Mouse (Mus musculus): ENCODE results near the gene A630076J17Rik. TPM values are rescaled to one million over a fixed set of nuclear protein-coding genes. Genes with fewer than 3 reads are reported as not detected.

A630076J17Rik gene
- total and polyA plus RNA-seq, 2 experiments from 2014 or later = not detected

GRCm38 (mm10) chr3:107229221-107229620 is 1.2 kb upstream of the A630076J17Rik start:
- TF ChIP-seq CTCF (IDR thresholded peaks at IDR 0.05; ENCODE audit: low read depth) = no peak
- Histone ChIP-seq H3K4me2 (ENCODE audit: low read depth) (no peak overlapping the region), H3K4me3 (ENCODE audit: low read depth, low read length) (no peak overlapping the region), H3K4me1 (ENCODE audit: insufficient read depth) (no peaks in the 10 kb centered on the region), H3K27ac (ENCODE audit: low read depth, low read length) (no peak overlapping the region), H3K9me3 (ENCODE audit: low read length) (no peaks in the 10 kb centered on the region), H3K27me3 (ENCODE audit: insufficient read depth, low read length) (no peaks in the 10 kb centered on the region), H3K9ac (no peak overlapping the region), H3K36me3 (ENCODE audit: insufficient read depth) (no peaks in the 10 kb centered on the region)
- WGBS = 85% methylated on average over 5 of the region's 5 CpGs
- DNase-seq (no peak), ATAC-seq (no peak)

- ATAC-seq (no peak), DNase-seq (no peak)
- H3K4me3 ChIP-seq (ENCODE audit: low read depth, low read length) = no peak overlapping the region
- H3K4me2 ChIP-seq (ENCODE audit: low read depth) = no peak overlapping the region
- no peak overlapping the region for H3K9ac ChIP-seq
- H3K9me3 ChIP-seq (ENCODE audit: low read length) = no peaks in the 10 kb centered on the region
- H3K36me3 ChIP-seq (ENCODE audit: insufficient read depth) = no peaks in the 10 kb centered on the region
- no peaks in the 10 kb centered on the region for H3K4me1 ChIP-seq (ENCODE audit: insufficient read depth)
- 75% methylated on average over 5 of the region's 5 CpGs for WGBS
- H3K27me3 ChIP-seq (ENCODE audit: insufficient read depth, low read length) = no peaks in the 10 kb centered on the region
- H3K27ac ChIP-seq (ENCODE audit: low read depth, low read length) = no peak overlapping the region
- no peak for TF ChIP-seq CTCF (IDR thresholded peaks at IDR 0.05; ENCODE audit: low read depth)
Observed at GRCm38 (mm10) chr3:107229822-107230221, 592 bp upstream of the A630076J17Rik start.

GRCm38 (mm10) chr3:107231202-107231601 is 788 bp downstream of the A630076J17Rik start:
- 67% methylated on average over 4 of the region's 4 CpGs for WGBS
- Histone ChIP-seq H3K4me3 (ENCODE audit: low read depth, low read length) (no peak overlapping the region), H3K9ac (no peak overlapping the region), H3K27me3 (ENCODE audit: insufficient read depth, low read length) (no peaks in the 10 kb centered on the region), H3K9me3 (ENCODE audit: low read length) (no peaks in the 10 kb centered on the region), H3K4me2 (ENCODE audit: low read depth) (no peak overlapping the region), H3K27ac (ENCODE audit: low read depth, low read length) (no peak overlapping the region), H3K36me3 (ENCODE audit: insufficient read depth) (no peaks in the 10 kb centered on the region), H3K4me1 (ENCODE audit: insufficient read depth) (no peaks in the 10 kb centered on the region)
- DNase-seq (no peak), ATAC-seq (no peak)
- TF ChIP-seq CTCF (IDR thresholded peaks at IDR 0.05; ENCODE audit: low read depth) = no peak

GRCm38 (mm10) chr3:107233351-107233813 is 3.0 kb downstream of the A630076J17Rik start:
- H3K4me3 ChIP-seq (ENCODE audit: low read depth, low read length) = no peak overlapping the region
- no peaks in the 10 kb centered on the region for H3K9me3 ChIP-seq (ENCODE audit: low read length)
- DNase-seq (peak; percentile 97), ATAC-seq (peak; percentile 90)
- no peaks in the 10 kb centered on the region for H3K4me1 ChIP-seq (ENCODE audit: insufficient read depth)
- H3K27ac ChIP-seq (ENCODE audit: low read depth, low read length) = no peak overlapping the region
- no peaks in the 10 kb centered on the region for H3K36me3 ChIP-seq (ENCODE audit: insufficient read depth)
- H3K4me2 ChIP-seq (ENCODE audit: low read depth) = peak overlapping the region; percentile 35
- peak overlapping the region; percentile 25; the same call in 1 of the 2 replicates for H3K9ac ChIP-seq
- WGBS = 6% methylated on average over 11 of the region's 11 CpGs
- H3K27me3 ChIP-seq (ENCODE audit: insufficient read depth, low read length) = no peaks in the 10 kb centered on the region
- peak; percentile 98 for TF ChIP-seq CTCF (IDR thresholded peaks at IDR 0.05; ENCODE audit: low read depth)

GRCm38 (mm10) chr3:107233945-107234344 is 3.5 kb downstream of the A630076J17Rik start:
- no peak for ATAC-seq
- TF ChIP-seq CTCF (IDR thresholded peaks at IDR 0.05; ENCODE audit: low read depth) = no peak
- 22% methylated on average over 2 of the region's 2 CpGs for WGBS
- no peaks in the 10 kb centered on the region for H3K9me3 ChIP-seq (ENCODE audit: low read length)
- DNase-seq = no peak
- no peaks in the 10 kb centered on the region for H3K4me1 ChIP-seq (ENCODE audit: insufficient read depth)
- no peak overlapping the region for H3K4me3 ChIP-seq (ENCODE audit: low read depth, low read length)
- H3K27ac ChIP-seq (ENCODE audit: low read depth, low read length) = no peak overlapping the region
- no peak overlapping the region for H3K4me2 ChIP-seq (ENCODE audit: low read depth)
- H3K9ac ChIP-seq = no peak overlapping the region
- no peaks in the 10 kb centered on the region for H3K27me3 ChIP-seq (ENCODE audit: insufficient read depth, low read length)
- no peaks in the 10 kb centered on the region for H3K36me3 ChIP-seq (ENCODE audit: insufficient read depth)

- 59% methylated on average over 2 of the region's 2 CpGs for WGBS
- no peak for DNase-seq
- Histone ChIP-seq H3K4me3 (ENCODE audit: low read depth, low read length) (no peak overlapping the region), H3K27ac (ENCODE audit: low read depth, low read length) (no peak overlapping the region), H3K36me3 (ENCODE audit: insufficient read depth) (no peaks in the 10 kb centered on the region), H3K27me3 (ENCODE audit: insufficient read depth, low read length) (no peaks in the 10 kb centered on the region), H3K4me2 (ENCODE audit: low read depth) (no peak overlapping the region), H3K9ac (no peak overlapping the region), H3K4me1 (ENCODE audit: insufficient read depth) (peaks cover 3% of the 10 kb centered on the region; the same call in 1 of the 2 replicates), H3K9me3 (ENCODE audit: low read length) (no peaks in the 10 kb centered on the region)
- ATAC-seq = no peak
- TF ChIP-seq CTCF (IDR thresholded peaks at IDR 0.05; ENCODE audit: low read depth) = no peak
Observed at GRCm38 (mm10) chr3:107238051-107238450, 7.6 kb downstream of the A630076J17Rik start.

- Histone ChIP-seq H3K36me3 (ENCODE audit: insufficient read depth) (no peaks in the 10 kb centered on the region), H3K27me3 (ENCODE audit: insufficient read depth, low read length) (no peaks in the 10 kb centered on the region), H3K4me3 (ENCODE audit: low read depth, low read length) (no peak overlapping the region), H3K9ac (no peak overlapping the region), H3K4me2 (ENCODE audit: low read depth) (no peak overlapping the region), H3K27ac (ENCODE audit: low read depth, low read length) (no peak overlapping the region), H3K4me1 (ENCODE audit: insufficient read depth) (peaks cover 3% of the 10 kb centered on the region; the same call in 1 of the 2 replicates), H3K9me3 (ENCODE audit: low read length) (no peaks in the 10 kb centered on the region)
- no peak for TF ChIP-seq CTCF (IDR thresholded peaks at IDR 0.05; ENCODE audit: low read depth)
- no peak for ATAC-seq
- 91% methylated on average over 8 of the region's 8 CpGs for WGBS
- DNase-seq = no peak
Observed at GRCm38 (mm10) chr3:107238471-107238980, 8.1 kb downstream of the A630076J17Rik start.

Measured in forebrain, postnatal 0 days (tissue).